Mouse (Mus musculus) cerebellum, adult 2 months (tissue): ENCODE results near the gene Gm17349. TPM values are rescaled to one million over a fixed set of nuclear protein-coding genes. Genes with fewer than 3 reads are reported as not detected.

Experiments used
- DNase-seq, 2 experiments: peaks; one replicate each; pipeline ENCODE4 v3.0.0; 2021
- H3K27ac ChIP-seq: fragments of 200-500 bp; 2 replicates; pipeline ENCODE4 v1.5.1; 2012; ENCODE audit warnings: low read length, control low read depth, inconsistent platforms; ENCODE audit not compliant: insufficient read depth
- H3K27me3 ChIP-seq: fragments of 200-500 bp; 2 replicates; pipeline ENCODE4 v1.6.1; 2012; ENCODE audit warnings: inconsistent platforms, mild to moderate bottlenecking, low read length, moderate library complexity; ENCODE audit not compliant: control insufficient read depth, insufficient read depth
- H3K4me1 ChIP-seq: fragments of 200-500 bp; 2 replicates; pipeline ENCODE4 v1.6.1; 2011; ENCODE audit warnings: low read length; ENCODE audit not compliant: control insufficient read depth, insufficient read depth
- H3K4me3 ChIP-seq: fragments of 200-500 bp; replicated peaks from 2 replicates; pipeline ENCODE3; 2011; ENCODE audit warnings: mild to moderate bottlenecking, low read depth, low read length, control low read depth; ENCODE audit not compliant: insufficient read depth
- CTCF ChIP-seq: fragments of 200-500 bp; IDR thresholded peaks from 2 replicates; pipeline ENCODE4 v1.5.1; 2011; ENCODE audit warnings: low read depth, mild to moderate bottlenecking, control low read depth, low read length, moderate library complexity, borderline replicate concordance; ENCODE audit not compliant: insufficient read depth
- POLR2A ChIP-seq: fragments of 200-500 bp; IDR thresholded peaks from 2 replicates; pipeline ENCODE4 v1.6.1; 2011; ENCODE audit warnings: low read length, control low read depth, borderline replicate concordance; ENCODE audit not compliant: insufficient read depth
- WGBS: fragments of 180-500 bp; shearing (Covaris S2); methylation state at CpG from one replicate; pipeline ENCODE4 v1.1.7; 2018; 5-methylcytosine and 5-hydroxymethylcytosine counted together
- polyA plus RNA-seq: library from polyadenylated mRNA; depleted of rRNA; stranded (reverse); fragments of >200 nt; gene quantifications from 2 replicates; pipeline ENCODE4 v1.2.3, GENCODE M21; 2012; rRNA removed

Gm17349 gene
- not detected in 2 replicates for polyA plus RNA-seq

GRCm38 (mm10) chr15:99705440-99706048 lies at the start of gene Gm17349:
Gene Gm17349 (minus strand): TSS chr15:99705490.
- Histone ChIP-seq H3K4me3 (peak within 1 kb of the TSS; percentile 14), H3K4me1 (peaks cover 12% of the 10 kb centered on the region), H3K27ac (peak within 1 kb of the TSS; percentile 72), H3K27me3 (no peaks in the 10 kb centered on the region)
- peak; percentile 66 to 73 for DNase-seq
- TF ChIP-seq POLR2A, result no peak
- TF ChIP-seq CTCF, result peak; percentile 86
- WGBS, result 61% methylated on average over 11 of the region's 11 CpGs

GRCm38 (mm10) chr15:99754204-99754603 lies 48.9 kb upstream of the Gm17349 start:
- H3K4me1 ChIP-seq, result no peaks in the 10 kb centered on the region
- H3K27me3 ChIP-seq, result no peaks in the 10 kb centered on the region
- H3K4me3 ChIP-seq, result no peak overlapping the region
- DNase-seq, result no peak
- 41% methylated on average over 3 of the region's 3 CpGs for WGBS
- H3K27ac ChIP-seq, result no peak overlapping the region
- no peak for TF ChIP-seq CTCF
- no peak for TF ChIP-seq POLR2A

GRCm38 (mm10) chr15:99740229-99740628 lies 34.9 kb upstream of the Gm17349 start:
- no peak overlapping the region for H3K4me3 ChIP-seq
- whole genome bisulfite sequencing, result 16% methylated on average over 4 of the region's 4 CpGs
- TF ChIP-seq CTCF, result no peak
- TF ChIP-seq POLR2A, result no peak
- H3K27me3 ChIP-seq, result no peaks in the 10 kb centered on the region
- peak; percentile 52 to 73 for DNase-seq
- no peak overlapping the region for H3K27ac ChIP-seq
- H3K4me1 ChIP-seq, result peaks cover 4% of the 10 kb centered on the region

- DNase-seq, result no peak
- H3K4me3 ChIP-seq, result no peak overlapping the region
- 44% methylated on average over 11 of the region's 11 CpGs for WGBS
- TF ChIP-seq CTCF, result peak; percentile 28; the same call in 1 of the 2 replicates
- no peak for TF ChIP-seq POLR2A
- peaks cover 4% of the 10 kb centered on the region for H3K4me1 ChIP-seq
- H3K27ac ChIP-seq, result no peak overlapping the region
- no peaks in the 10 kb centered on the region for H3K27me3 ChIP-seq
These were observed 31.4 kb upstream of the Gm17349 start for GRCm38 (mm10) chr15:99736675-99737074.

GRCm38 (mm10) chr15:99735631-99736030 lies 30.3 kb upstream of the Gm17349 start:
- peaks cover 4% of the 10 kb centered on the region for H3K4me1 ChIP-seq
- no peak overlapping the region for H3K4me3 ChIP-seq
- no peak for TF ChIP-seq POLR2A
- no peak for TF ChIP-seq CTCF
- WGBS, result 80% methylated on average over 2 of the region's 2 CpGs
- DNase-seq, result peak; percentile 97 to 100
- H3K27ac ChIP-seq, result no peak overlapping the region
- H3K27me3 ChIP-seq, result no peaks in the 10 kb centered on the region

GRCm38 (mm10) chr15:99733186-99733585 lies 27.9 kb upstream of the Gm17349 start:
- TF ChIP-seq POLR2A (no peak), CTCF (no peak)
- Histone ChIP-seq H3K27ac (no peak overlapping the region), H3K4me1 (peaks cover 5% of the 10 kb centered on the region; the same call in 1 of the 2 replicates), H3K4me3 (no peak overlapping the region), H3K27me3 (no peaks in the 10 kb centered on the region)
- WGBS, result 94% methylated on average over 5 of the region's 5 CpGs
- no peak for DNase-seq

- TF ChIP-seq CTCF, result no peak
- TF ChIP-seq POLR2A, result no peak
- 81% methylated on average over 3 of the region's 3 CpGs for WGBS
- DNase-seq, result no peak
- no peak overlapping the region for H3K4me3 ChIP-seq
- H3K27me3 ChIP-seq, result no peaks in the 10 kb centered on the region
- H3K27ac ChIP-seq, result no peak overlapping the region
- H3K4me1 ChIP-seq, result peaks cover 2% of the 10 kb centered on the region; the same call in 1 of the 2 replicates
These were observed 26.4 kb upstream of the Gm17349 start for GRCm38 (mm10) chr15:99731678-99732077.

GRCm38 (mm10) chr15:99731167-99731566 lies 25.9 kb upstream of the Gm17349 start:
- no peak overlapping the region for H3K4me3 ChIP-seq
- DNase-seq, result no peak
- TF ChIP-seq CTCF, result no peak
- no peak for TF ChIP-seq POLR2A
- H3K27me3 ChIP-seq, result no peaks in the 10 kb centered on the region
- H3K4me1 ChIP-seq, result peaks cover 2% of the 10 kb centered on the region; the same call in 1 of the 2 replicates
- 93% methylated on average over 2 of the region's 2 CpGs for whole genome bisulfite sequencing
- no peak overlapping the region for H3K27ac ChIP-seq
